Mouse (Mus musculus) forebrain, embryonic 16.5 days (tissue): ENCODE measurements around the gene Morc1. TPM values are rescaled to one million over a fixed set of nuclear protein-coding genes. Genes with fewer than 3 reads are reported as not detected.

Source experiments
- ATAC-seq: fragments of 200-750 bp; cut with Nextera tagmentation; 2 replicates; pipeline ENCODE4 v1.8.0; 2017; ENCODE audit warnings: mild to moderate bottlenecking, moderate library complexity
- H3K27ac ChIP-seq: fragments of 300-500 bp; sonication (generic); 2 replicates; pipeline ENCODE4 v1.5.1; 2014; ENCODE audit warnings: low read length, control low read depth
- H3K27me3 ChIP-seq: fragments of 300-500 bp; sonication (generic); replicated peaks from 2 replicates; pipeline ENCODE4 v1.6.1; 2014; ENCODE audit warnings: low read length; ENCODE audit not compliant: control insufficient read depth, insufficient read depth
- H3K36me3 ChIP-seq: fragments of 300-500 bp; sonication (generic); 2 replicates; pipeline ENCODE4 v1.6.1; 2014; ENCODE audit not compliant: control insufficient read depth, insufficient read depth
- H3K4me1 ChIP-seq: fragments of 300-500 bp; sonication (generic); replicated peaks from 2 replicates; pipeline ENCODE4 v1.6.1; 2014; ENCODE audit warnings: low read length; ENCODE audit not compliant: control insufficient read depth, insufficient read depth
- H3K4me2 ChIP-seq: fragments of 300-500 bp; sonication (generic); 2 replicates; pipeline ENCODE4 v1.6.1; 2014; ENCODE audit warnings: mild to moderate bottlenecking, low read length, control low read depth
- H3K4me3 ChIP-seq: fragments of 300-500 bp; sonication (generic); replicated peaks from 2 replicates; pipeline ENCODE4 v1.5.1; 2014; ENCODE audit warnings: mild to moderate bottlenecking, low read length, control low read depth
- H3K9ac ChIP-seq: fragments of 300-500 bp; sonication (generic); replicated peaks from 2 replicates; pipeline ENCODE4 v1.6.1; 2014; ENCODE audit warnings: low read depth, low read length, control low read depth
- H3K9me3 ChIP-seq: fragments of 300-500 bp; sonication (generic); 2 replicates; pipeline ENCODE4 v1.6.1; 2016; ENCODE audit warnings: low read length; ENCODE audit not compliant: control insufficient read depth
- WGBS: fragments of 180-500 bp; shearing (Covaris S2); extraction: QIAGEN DNeasy Blood & Tissue Kit; methylation state at CpG from one replicate; pipeline ENCODE4 v1.1.7; 2014; 5-methylcytosine and 5-hydroxymethylcytosine counted together
- polyA plus RNA-seq: library from polyadenylated mRNA; unstranded; fragments of >200 nt; fragmentation: Nextera tagmentation; extraction: Ambion mirVana; gene quantifications from 2 replicates; pipeline ENCODE4 v1.2.1, GENCODE M21; 2015

Morc1 gene
- 0.23 TPM in 1 of 2 replicates, not detected in the other for polyA plus RNA-seq

DNA sequence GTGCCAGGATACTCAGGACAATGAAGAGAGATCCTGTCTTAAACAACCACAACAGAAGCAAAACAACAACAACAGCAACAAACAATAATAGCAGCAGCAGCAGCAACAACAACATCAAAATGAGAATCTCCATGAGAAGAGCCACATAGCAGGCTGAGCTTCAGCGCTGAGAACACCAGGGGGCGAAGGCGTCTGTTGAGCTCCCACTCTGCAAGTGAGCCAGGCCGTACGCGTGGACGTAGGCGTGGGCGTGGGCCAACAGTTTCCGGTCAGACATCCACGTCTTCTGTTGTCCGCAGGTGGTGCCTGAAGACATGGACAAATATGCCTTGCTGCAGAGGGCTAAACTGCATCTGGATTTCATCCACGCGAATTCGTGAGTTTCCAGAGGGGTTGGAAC, at the start of gene Morc1:
Gene Morc1, plus strand, starts transcription at position 211 of the 400 bp plus-strand sequence.
- H3K9me3 ChIP-seq: no peaks in the 10 kb centered on the region
- no peaks in the 10 kb centered on the region for H3K36me3 ChIP-seq
- no peak for ATAC-seq
- peaks cover 11% of the 10 kb centered on the region for H3K4me1 ChIP-seq
- H3K9ac ChIP-seq: no peak within 1 kb of the TSS
- H3K4me2 ChIP-seq: no peak within 1 kb of the TSS
- WGBS: 93% methylated on average over 15 of the region's 15 CpGs
- H3K4me3 ChIP-seq: no peak within 1 kb of the TSS
- H3K27ac ChIP-seq: no peak within 1 kb of the TSS
- no peaks in the 10 kb centered on the region for H3K27me3 ChIP-seq

DNA sequence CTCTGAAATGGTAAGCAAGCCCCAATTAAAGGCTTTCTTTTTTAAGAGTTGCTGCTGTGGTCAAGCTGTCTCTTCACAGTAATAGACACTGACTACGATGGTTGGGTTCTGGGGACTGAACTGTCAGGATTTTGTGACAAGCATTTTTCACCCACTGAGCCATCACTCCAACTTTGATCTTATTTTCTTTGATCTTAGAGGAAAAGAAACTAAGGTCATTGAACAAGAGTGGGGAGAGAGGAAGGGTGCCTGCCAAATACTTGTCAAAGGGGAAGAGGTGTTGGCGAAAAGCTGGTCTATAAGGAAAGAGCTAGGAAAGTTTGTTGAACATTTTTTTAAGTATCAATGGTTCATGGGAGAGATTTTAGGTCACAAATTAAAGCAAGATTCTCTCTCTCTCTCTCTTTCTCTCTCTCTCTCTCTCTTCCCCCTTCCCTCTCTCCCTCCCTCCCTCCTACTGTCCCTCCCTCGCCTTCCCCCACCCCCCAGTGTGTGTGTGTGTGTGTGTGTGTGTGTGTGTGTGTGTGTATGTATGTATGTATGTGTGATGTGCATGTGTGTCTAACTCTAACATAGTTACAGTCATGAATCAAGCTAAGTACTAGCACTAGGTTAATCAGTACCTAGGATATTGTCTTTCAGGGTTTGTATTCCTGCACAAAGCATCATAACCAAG, 47.3 kb upstream of the Morc1 start:
- Histone ChIP-seq H3K9ac (no peak overlapping the region), H3K36me3 (no peaks in the 10 kb centered on the region), H3K9me3 (no peaks in the 10 kb centered on the region), H3K4me2 (no peak overlapping the region), H3K27me3 (no peaks in the 10 kb centered on the region), H3K4me3 (no peak overlapping the region), H3K4me1 (no peaks in the 10 kb centered on the region), H3K27ac (no peak overlapping the region)
- WGBS: 78% methylated on average over 2 of the region's 3 CpGs
- ATAC-seq: no peak

DNA sequence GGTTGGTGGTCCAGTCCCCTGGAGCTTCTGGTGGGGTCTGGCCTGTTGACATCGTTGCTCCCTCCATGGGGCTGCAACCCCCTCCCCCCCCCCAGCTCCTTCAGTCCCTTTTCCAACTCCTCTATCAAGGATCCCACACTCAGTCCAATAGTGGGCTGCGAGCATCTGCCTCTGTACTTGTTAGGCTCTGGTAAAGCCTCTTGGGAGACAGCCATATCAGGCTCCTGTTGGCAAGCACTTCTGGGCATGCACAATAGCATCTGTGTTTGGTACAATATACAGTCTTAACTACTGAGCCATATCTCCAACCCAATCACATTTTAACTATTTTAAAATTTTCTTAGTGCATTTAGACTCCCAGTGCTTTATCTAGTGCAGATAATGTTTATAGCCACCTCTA, 44.1 kb upstream of the Morc1 start:
- Histone ChIP-seq H3K4me1 (no peaks in the 10 kb centered on the region), H3K4me3 (no peak overlapping the region), H3K27me3 (no peaks in the 10 kb centered on the region), H3K27ac (no peak overlapping the region), H3K9me3 (no peaks in the 10 kb centered on the region), H3K9ac (no peak overlapping the region), H3K36me3 (no peaks in the 10 kb centered on the region), H3K4me2 (no peak overlapping the region)
- WGBS: 67% methylated on average over 2 of the region's 2 CpGs
- ATAC-seq: peak; percentile 73

DNA sequence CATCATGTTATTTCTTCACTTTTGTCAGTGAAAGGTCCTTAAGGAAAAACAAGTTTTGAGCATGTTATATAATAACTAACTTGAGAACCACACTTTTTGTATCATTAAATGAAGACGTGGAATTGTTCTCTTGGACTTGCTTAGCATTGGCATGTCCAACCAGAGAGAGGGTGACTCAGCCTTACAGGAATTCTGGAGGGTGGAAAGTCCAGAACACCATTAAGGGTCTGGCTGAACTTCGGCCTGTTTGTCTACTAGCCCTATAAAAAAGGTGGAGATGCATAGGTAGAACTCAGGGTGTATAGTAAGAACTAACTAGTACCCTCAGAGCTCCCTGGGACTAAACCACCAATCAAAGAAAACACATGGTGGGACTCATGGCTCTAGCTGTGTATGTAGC, 35.8 kb upstream of the Morc1 start:
- Histone ChIP-seq H3K36me3 (no peaks in the 10 kb centered on the region), H3K4me2 (no peak overlapping the region), H3K27me3 (no peaks in the 10 kb centered on the region), H3K4me3 (no peak overlapping the region), H3K9me3 (no peaks in the 10 kb centered on the region), H3K4me1 (no peaks in the 10 kb centered on the region), H3K9ac (no peak overlapping the region), H3K27ac (no peak overlapping the region)
- ATAC-seq: no peak
- WGBS: 97% methylated on average over 2 of the region's 2 CpGs

DNA sequence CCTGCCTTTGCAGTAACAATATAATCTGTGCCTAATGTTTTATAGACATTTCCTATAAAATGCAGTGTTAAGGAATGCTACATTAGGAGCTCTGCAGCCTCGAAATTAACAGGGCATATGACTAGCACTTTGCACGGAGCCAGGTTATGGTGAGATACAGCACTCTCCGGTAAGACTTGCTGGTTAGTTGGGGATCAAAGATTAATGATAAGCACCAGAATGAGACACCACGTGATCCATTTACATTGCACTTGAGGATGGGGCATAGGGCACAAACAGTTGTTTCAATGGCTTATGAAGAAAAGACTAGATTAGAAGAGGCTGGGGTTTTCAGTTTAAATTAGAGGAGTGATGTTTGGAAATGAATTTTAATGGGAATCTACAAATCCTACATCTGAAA, 28.1 kb upstream of the Morc1 start:
- 87% methylated on average over 4 of the region's 4 CpGs for WGBS
- H3K9me3 ChIP-seq: no peaks in the 10 kb centered on the region
- no peak for ATAC-seq

DNA sequence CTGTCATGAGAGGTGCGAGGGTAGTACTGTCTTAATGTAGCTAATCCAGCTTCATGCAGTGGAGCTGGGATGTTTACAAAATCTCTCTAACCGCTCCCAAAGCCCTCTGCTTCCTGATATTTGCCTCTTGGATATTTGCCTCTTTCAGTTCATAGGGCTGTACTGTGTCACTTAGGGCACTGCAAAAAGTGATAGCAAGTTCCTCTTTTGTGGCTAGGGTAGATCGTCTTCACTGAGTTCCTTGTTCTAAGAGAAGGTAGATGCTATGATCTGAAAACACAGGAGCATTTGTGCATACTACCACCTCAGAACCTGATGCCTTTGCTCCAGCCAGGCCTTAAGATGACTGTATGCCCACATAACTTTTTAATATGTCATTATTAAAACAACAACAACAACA, 27.6 kb upstream of the Morc1 start:
- no peak overlapping the region for H3K4me3 ChIP-seq
- 91% methylated on average over 3 of the region's 3 CpGs for WGBS

More for the DNA sequence above, 28.1 kb upstream of the Morc1 start:
- H3K4me1 ChIP-seq: no peaks in the 10 kb centered on the region
- no peak overlapping the region for H3K4me2 ChIP-seq
- no peaks in the 10 kb centered on the region for H3K36me3 ChIP-seq
- H3K27me3 ChIP-seq: no peaks in the 10 kb centered on the region
- no peak overlapping the region for H3K27ac ChIP-seq
- no peak overlapping the region for H3K9ac ChIP-seq
- no peak overlapping the region for H3K4me3 ChIP-seq

DNA sequence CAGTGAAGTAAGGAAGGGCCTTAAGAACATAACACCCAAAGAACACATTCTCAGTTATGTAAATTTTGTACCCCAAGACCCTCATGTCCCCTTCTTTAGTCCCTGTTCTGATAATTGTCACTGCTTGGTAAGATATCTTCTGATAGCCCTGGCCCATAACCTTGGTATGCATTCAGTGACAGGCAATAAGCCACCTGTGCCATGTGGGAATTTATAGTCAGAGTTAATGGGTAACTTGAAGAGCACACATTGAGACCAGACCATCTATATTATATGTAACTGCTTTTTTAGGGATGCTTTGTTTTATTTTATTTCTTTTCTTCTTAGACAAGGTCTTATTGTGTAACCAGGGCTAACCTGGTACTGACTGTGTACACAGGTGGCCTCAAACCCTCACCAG, 27.0 kb upstream of the Morc1 start:
- H3K4me2 ChIP-seq: no peak overlapping the region
- no peaks in the 10 kb centered on the region for H3K36me3 ChIP-seq
- H3K9me3 ChIP-seq: no peaks in the 10 kb centered on the region
- no peak for ATAC-seq
- no peak overlapping the region for H3K9ac ChIP-seq
- no peak overlapping the region for H3K27ac ChIP-seq
- no peaks in the 10 kb centered on the region for H3K4me1 ChIP-seq
- H3K4me3 ChIP-seq: no peak overlapping the region
- H3K27me3 ChIP-seq: no peaks in the 10 kb centered on the region

More for the DNA sequence above, 27.6 kb upstream of the Morc1 start:
- no peak for ATAC-seq
- no peaks in the 10 kb centered on the region for H3K9me3 ChIP-seq
- no peaks in the 10 kb centered on the region for H3K27me3 ChIP-seq
- no peak overlapping the region for H3K9ac ChIP-seq
- H3K4me1 ChIP-seq: no peaks in the 10 kb centered on the region
- no peaks in the 10 kb centered on the region for H3K36me3 ChIP-seq
- H3K4me2 ChIP-seq: no peak overlapping the region
- no peak overlapping the region for H3K27ac ChIP-seq

DNA sequence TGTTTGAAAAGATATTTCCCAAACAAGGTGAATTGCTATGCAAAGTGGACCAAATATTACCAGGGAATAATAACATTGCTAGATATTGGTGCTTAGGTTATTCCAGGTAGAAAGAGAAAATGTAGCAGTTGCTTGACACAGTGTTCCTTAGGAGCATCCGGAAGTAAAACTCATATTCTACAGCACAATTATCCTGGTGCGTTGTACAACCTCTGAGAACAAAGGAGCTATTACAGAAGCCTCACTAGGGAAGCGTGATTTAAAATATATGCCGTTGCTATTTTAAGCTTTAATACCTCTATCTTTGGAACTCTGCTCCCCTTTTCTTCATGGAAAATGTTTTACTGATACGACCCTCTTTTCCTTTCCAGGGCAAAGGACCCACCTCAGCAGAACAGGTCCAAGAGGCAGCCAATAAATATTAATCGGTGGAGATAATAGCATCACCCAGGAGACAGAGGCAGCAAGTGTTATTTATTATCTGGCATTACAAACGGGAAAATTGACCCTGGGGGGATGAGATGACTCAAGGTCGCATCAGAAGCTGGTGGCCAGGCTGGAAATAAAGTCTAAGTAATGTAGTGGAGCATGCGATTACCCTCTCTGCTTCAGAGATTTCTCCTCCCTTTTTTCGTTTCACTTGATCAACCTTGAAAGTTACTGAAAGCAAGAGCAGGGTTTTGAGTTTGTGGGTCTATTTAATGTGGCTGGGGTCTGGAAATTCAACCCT, 25.2 kb upstream of the Morc1 start:
- H3K4me1 ChIP-seq: no peaks in the 10 kb centered on the region
- peak; percentile 47; the same call in 1 of the 2 replicates for ATAC-seq

DNA sequence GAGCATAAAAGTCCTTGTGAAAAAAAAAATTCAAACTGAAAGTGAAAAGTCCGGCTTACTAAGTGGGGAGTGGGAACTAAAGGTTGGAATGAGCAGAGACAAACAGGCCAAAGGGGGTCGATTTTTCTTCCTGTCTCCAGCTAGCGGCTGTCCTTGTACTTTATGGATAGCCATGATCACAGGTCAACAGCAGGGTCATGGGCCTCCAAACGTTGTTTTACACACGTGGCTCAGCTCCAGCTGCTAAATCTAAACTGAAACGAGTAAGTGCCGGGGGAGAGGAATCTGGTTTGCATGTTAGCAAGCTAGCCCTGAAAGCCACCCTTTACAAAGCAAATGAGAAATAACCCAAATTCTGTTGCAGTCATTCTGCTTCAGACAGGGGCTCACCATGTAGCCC, 21.5 kb upstream of the Morc1 start:
- Histone ChIP-seq H3K4me2 (no peak overlapping the region), H3K4me3 (no peak overlapping the region), H3K36me3 (no peaks in the 10 kb centered on the region), H3K9me3 (no peaks in the 10 kb centered on the region), H3K27ac (no peak overlapping the region), H3K27me3 (no peaks in the 10 kb centered on the region), H3K9ac (no peak overlapping the region), H3K4me1 (no peaks in the 10 kb centered on the region)
- no peak for ATAC-seq
- 76% methylated on average over 7 of the region's 7 CpGs for WGBS

More for the DNA sequence above, 25.2 kb upstream of the Morc1 start:
- no peak overlapping the region for H3K4me3 ChIP-seq
- no peak overlapping the region for H3K9ac ChIP-seq
- H3K27me3 ChIP-seq: no peaks in the 10 kb centered on the region
- no peak overlapping the region for H3K27ac ChIP-seq
- 77% methylated on average over 10 of the region's 10 CpGs for WGBS
- H3K9me3 ChIP-seq: no peaks in the 10 kb centered on the region
- H3K4me2 ChIP-seq: no peak overlapping the region
- H3K36me3 ChIP-seq: no peaks in the 10 kb centered on the region
